Mouse (Mus musculus) frontal cortex, postnatal 25 days (tissue): Measurements from ENCODE around the gene Cenpu.
A peak's percentile ranks its signal among the peaks of the same experiment; 100 is the strongest.

Source experiments
- DNase-seq, 2 experiments: peaks; one replicate each; pipeline ENCODE4 v3.0.0; 2022; ENCODE audit warnings: low spot score in 2 of 2

Gene Cenpu

GRCm38 (mm10) chr8:46551615-46552440, at the start of gene Cenpu:
TSS of gene Cenpu (plus strand) at chr8:46552028.
- peak; percentile 99 to 100 for DNase-seq

DNA sequence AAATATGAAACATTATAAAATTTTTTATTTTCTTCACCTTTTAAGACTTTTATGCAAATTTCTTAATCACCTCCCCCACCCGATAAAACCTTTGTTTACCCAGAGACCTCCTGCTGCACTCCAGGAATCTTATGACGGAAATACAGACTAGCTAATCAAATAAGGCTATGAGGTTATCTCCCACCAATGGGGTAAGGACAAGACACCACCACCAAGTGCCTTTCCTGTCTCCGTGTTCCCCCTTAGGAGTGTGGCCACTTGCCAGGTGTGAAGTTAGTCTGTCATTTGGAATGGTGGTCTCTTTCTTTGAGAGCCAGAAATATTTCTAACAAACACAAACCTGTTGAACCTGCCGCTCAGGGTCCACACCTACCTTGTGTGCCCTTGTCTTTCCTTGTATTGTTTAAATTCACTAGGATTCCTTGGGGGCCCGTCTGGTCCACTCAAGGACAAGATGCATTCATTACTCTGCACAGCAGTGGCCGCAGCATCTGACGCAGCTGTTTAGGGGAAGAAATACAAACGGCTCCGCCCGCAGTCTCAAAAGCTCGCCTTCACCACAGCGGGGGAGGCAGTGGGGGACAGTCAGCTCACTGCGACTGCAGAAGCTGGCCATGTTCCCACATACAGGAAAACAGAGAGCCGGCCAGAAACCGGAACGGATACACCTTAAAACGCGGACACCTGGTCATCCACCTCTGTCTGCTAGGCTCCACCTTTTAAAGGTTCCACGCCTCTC, 49.3 kb upstream of the Cenpu start:
- DNase-seq = no peak

DNA sequence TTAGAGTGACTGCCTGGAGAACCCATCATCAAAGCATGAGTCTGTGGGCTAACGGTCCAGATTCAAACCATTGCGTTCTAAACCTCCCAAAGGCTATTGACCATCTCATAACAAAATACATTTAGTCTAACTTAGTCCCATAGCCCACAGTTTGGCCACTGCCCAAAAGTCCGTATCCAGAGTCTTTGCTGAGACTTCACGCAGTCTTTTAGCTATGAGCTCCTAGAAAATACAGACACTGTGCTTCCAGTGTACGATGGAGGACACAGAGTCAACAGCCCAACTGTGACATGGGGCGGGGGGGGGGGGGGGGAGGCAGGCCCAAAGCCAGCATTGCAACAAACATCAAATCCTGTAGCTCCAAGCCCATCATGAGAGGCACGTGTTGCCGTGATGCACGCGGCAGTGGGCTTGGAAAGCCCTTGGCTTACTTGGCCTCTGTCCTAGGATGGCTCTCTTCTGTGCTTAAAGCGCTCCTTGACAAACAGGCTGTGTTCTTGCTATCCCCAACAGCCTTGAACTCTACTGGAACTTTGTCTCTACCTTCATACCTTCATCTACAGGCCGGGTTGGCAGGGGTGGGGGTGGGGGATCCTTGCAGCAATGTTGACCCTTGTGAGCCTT, 48.6 kb upstream of the Cenpu start:
- DNase-seq = no peak

- no peak for DNase-seq
These were observed 47.6 kb upstream of the Cenpu start for GRCm38 (mm10) chr8:46504196-46504595.

GRCm38 (mm10) chr8:46508488-46509395, 43.1 kb upstream of the Cenpu start:
- no peak for DNase-seq

- DNase-seq = no peak
These were observed 42.4 kb upstream of the Cenpu start for GRCm38 (mm10) chr8:46509474-46509873.

GRCm38 (mm10) chr8:46511336-46511735, 40.5 kb upstream of the Cenpu start:
- no peak for DNase-seq

DNA sequence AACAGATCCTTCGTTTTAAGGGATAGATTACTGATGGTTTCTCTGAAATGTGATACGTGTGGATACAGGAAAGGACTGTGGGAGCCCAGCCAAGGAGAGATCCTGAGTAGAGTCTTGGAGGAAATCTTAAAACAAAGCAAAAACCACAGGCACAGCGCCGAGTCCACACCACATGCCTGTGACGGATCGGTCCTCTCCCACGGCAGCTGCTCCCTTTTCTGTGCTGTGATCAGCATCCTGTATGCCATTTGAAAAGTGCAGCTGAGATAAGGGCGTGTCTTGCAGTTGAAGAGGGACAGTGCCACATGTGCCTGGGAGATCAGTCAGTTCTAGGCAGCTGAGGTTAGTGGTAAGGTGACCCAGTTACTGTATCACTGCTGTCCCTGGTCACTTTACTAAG, 39.3 kb upstream of the Cenpu start:
- no peak for DNase-seq

GRCm38 (mm10) chr8:46514027-46514426, 37.8 kb upstream of the Cenpu start:
- no peak for DNase-seq

DNA sequence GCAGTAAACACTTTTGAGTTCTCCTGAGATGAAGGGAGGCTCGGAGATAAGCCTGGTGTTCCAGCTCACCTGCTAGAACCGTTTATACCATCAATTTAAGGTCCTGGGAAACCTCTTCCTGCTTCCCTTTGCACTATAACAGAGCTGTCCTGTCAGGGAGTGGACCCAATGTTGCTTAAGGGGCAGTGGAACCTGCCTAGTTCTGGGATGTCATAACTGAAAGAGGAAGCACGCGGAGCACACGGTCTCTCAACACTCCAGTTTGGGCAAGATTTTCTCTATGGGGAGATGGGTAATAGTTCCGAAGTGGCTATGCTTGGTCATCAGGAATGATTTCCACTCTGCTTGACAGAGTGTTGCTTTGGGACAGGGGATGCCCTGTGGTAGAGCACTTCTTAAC, 31.2 kb upstream of the Cenpu start:
- no peak for DNase-seq

- DNase-seq = no peak
These were observed 25.7 kb upstream of the Cenpu start for GRCm38 (mm10) chr8:46526098-46526497.

GRCm38 (mm10) chr8:46526821-46527220, 25.0 kb upstream of the Cenpu start:
- DNase-seq = no peak

- DNase-seq = no peak
These were observed 22.3 kb upstream of the Cenpu start for GRCm38 (mm10) chr8:46529508-46529907.

DNA sequence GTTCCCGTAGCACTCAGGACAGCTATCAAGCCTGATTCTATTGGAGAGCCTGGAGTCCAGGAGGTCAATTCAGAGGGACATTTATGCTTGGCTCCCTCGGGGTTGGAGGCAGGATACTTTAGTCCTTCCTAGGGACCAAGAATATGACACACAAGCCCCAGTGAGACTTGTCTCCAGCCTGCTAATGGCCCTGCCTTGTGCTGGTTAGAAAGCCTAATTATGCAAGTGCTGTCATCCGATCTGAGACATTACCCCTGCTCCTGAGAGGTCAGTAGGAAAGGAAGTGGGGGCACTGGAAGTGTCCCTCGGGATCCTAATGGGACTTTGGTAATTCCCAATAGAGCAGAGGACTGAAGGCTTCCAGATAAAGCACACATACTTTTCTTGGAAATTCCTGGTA, 21.3 kb upstream of the Cenpu start:
- no peak for DNase-seq

- no peak for DNase-seq
These were observed 17.9 kb upstream of the Cenpu start for GRCm38 (mm10) chr8:46533926-46534325.

DNA sequence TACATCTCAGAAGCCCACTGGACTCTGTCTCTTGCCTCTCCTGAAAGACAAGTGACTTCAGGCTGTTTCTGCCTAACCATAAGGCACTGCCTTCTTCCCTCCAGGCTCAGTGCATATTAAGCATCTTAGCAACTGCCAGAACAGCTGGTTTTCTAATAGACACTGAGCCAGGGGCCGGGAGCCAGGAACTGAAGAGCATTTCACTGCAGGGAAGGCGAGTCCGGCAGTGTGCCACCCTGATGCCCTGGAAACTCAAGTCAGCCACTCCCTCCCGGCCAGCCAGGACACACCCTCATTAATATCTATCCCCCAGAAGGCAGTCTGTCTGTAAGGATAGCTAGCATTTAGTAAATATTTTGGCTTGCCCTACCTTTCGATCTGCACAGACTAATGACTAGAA, 12.1 kb upstream of the Cenpu start:
- no peak for DNase-seq

DNA sequence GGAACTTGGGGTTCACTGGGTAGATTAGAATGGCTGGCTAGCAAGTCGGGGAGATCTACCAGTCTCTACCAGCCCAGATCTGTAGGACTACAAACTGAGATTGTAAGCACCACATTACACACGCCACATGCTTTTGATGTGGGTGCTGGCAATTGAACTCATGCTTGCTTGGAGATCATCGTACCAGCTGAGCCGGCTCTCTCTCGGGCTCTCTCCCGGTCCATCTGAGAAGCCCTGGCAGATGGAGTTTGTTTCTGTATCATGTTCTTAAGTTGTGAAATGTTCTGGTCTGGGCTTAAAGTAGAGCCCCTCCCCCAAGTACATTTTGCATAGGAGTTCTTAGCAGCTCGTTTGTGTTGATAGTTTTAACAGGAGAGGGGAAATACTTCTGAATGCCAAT, 8.6 kb upstream of the Cenpu start:
- DNase-seq = no peak

DNA sequence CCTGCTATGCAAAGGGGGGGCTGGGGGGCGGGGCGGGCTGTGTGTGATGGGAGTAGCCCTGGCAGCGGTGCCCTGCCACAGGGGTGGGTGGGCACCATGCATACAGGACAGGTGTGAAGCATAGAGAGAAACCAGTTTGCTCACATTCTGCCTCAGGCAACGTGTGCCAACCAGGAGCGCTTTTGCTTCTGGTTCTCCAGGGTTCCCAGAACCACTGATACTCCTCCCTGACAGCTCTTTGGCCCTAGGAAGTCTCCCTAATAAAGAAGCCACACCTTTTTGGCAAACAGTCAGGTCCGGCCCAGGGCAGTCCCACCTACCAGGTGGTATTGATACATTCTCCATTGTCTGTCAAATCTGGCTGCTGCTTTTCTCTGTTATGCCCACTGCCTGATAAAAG, 8.2 kb upstream of the Cenpu start:
- DNase-seq = no peak

- no peak for DNase-seq
These were observed 6.0 kb upstream of the Cenpu start for GRCm38 (mm10) chr8:46545854-46546253.

- no peak for DNase-seq
These were observed 5.2 kb upstream of the Cenpu start for GRCm38 (mm10) chr8:46546431-46547176.

GRCm38 (mm10) chr8:46547245-46547644, 4.6 kb upstream of the Cenpu start:
- DNase-seq = no peak
